Mouse (Mus musculus) layer of hippocampus, adult 9-11 months (tissue): Measurements from ENCODE around the gene Cpm.
"Not testable (repeated sequence)": the region's sequence is repeated elsewhere in the genome, so short reads cannot be mapped to it uniquely, and the experiment has no call there.

Experiments used
- DNase-seq: peaks from one replicate; pipeline ENCODE4 v3.0.0; 2022

Gene Cpm

GRCm38 (mm10) chr10:117707114-117707838 lies 78.0 kb downstream of the Cpm start:
- no peak for DNase-seq

- no peak for DNase-seq
These were observed 79.1 kb downstream of the Cpm start for GRCm38 (mm10) chr10:117708376-117708775.

DNA sequence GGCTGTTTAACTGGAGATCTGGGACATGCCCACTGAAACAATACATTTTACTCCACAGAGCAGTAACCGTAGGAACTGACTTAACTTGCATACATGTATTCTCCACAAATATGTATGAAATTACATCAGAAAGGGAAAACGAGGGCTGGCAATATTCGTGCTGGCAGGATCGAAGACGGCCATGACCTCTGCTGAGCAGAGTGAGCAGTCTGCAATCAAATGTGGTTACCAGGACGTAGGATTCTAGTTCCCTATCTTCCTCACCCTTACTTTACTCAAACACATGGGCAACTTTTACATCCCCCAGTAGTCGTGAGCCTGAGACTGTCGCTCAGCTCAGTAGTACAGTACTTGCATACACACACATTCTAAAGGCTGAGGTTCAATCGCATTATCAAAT lies 79.6 kb downstream of the Cpm start:
- DNase-seq: no peak

DNA sequence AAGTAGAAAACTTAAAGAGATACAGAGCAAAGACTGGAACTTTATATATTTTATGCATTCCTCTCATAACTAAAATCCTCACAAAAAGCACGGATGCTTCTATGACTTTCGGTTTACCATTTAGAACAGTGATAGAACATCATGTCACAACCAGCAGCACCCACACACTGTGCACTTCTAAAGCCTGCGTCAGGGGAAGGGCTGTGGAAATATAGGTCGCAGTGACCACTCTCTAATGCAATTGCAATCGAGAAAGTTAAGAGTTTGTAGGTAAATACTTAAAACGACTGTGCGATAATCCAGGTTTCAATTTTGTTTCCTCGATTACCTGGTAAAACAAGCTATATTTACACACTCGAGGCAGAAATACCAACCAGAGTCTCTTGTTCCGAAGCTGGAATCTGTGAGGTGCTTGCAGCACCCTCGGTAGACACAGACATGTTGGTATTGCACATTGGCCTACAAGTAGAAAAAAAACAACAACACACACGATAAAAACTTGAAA lies 80.1 kb downstream of the Cpm start:
- DNase-seq: no peak

- peak; percentile 79 for DNase-seq
These were observed 80.8 kb downstream of the Cpm start for GRCm38 (mm10) chr10:117709930-117710603.

DNA sequence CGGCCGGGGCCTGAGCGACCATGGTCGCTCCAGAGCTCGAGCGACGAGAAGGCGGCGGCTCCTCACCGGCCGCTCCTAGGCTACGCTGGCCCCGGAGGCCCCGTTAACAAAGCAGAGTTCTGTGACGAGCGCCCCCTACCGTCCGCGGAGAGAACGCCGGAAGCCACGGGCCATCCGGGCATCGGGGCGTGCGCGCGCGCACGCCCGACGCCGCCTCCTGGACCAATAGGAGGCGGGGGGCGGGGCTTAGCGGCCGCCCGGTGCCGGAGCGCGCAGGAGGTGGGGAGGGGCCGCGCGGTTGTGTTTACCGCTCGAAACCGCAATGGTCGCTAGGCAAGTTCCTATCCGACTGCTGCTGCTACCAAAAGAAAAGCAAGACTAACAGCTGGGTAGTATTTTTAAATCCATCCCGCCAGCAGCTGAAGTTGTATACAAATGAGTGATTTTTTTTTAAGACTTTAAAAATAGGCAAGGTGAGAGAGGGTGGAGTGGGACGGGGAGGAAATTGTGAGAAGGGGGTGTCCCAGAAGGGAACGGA lies 81.4 kb downstream of the Cpm start, which contains the start of gene Mdm2:
TSS of gene Mdm2 (minus strand) at position 155 of the 538 bp plus-strand sequence.
- DNase-seq: peak; percentile 94

GRCm38 (mm10) chr10:117711408-117711807 lies 82.1 kb downstream of the Cpm start:
- DNase-seq: no peak

- DNase-seq: no peak
These were observed 83.0 kb downstream of the Cpm start for GRCm38 (mm10) chr10:117712191-117712754.

DNA sequence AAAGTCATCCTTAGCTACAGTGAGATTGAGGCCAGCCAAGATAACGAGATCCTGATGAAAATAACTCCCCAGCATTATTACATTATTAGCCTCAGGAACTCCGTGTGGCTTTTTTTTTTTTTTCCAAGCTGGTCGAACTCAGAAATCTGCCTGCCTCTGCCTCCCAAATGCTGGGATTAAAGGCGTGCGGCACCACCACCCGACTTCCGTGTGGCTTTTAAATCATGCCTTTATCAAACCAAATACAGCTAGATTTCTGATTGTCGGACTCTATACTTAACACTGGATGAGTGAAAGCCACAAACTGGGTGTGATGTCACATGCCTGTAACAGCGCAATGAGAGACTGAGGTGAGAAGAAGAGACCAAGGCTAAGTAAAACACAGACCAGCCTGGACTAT lies 83.6 kb downstream of the Cpm start:
- no peak for DNase-seq

DNA sequence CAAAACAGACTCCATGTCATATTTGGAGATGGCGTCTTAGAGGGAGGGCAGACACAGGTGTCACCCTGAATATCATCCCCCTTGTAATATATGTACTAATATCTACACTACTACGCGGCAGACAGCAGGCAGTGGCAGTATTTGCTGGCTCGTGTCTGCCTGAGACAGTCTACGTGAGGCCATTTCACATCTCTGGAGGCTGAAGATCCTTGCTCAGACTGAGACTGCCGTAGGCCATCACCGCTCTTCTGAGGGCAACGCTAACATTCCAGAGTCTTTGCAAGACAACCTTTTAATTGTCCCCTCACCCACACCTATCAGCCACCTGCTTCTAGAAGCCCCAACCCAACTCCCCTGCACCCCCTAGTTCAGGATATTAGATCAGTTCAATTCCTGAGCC lies 84.2 kb downstream of the Cpm start:
- no peak for DNase-seq

GRCm38 (mm10) chr10:117714048-117714545 lies 84.8 kb downstream of the Cpm start:
- DNase-seq: no peak

DNA sequence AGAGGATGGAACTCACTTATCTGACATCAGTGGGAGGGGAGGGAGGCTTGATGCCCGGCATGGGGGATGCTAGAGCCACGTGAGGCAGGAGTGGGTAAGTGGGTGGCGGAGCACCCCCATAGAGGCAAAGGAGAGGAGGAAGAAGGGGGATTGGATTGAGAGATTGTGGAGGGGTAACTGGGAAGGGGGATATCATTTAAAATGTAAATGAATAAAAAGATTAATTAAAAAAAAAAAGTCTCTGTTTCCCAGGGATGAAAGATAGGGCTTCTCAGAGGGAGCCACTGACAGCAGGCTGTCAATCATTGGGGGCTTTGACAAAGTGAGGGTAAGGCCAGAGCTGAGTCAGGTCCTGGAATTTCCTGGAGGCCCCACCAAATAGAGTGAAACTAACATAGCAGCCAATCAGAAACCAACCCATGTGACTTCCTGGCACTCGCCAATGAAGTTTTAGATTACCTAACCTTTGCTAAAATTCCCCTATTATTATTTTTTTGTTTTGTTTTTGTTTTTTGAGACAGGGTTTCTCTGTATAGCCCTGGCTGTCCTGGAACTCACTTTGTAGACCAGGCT lies 85.7 kb downstream of the Cpm start:
- no peak for DNase-seq

GRCm38 (mm10) chr10:117715654-117716053 lies 86.4 kb downstream of the Cpm start:
- not testable (repeated sequence) for DNase-seq

GRCm38 (mm10) chr10:117716686-117717085 lies 87.4 kb downstream of the Cpm start:
- DNase-seq: no peak

DNA sequence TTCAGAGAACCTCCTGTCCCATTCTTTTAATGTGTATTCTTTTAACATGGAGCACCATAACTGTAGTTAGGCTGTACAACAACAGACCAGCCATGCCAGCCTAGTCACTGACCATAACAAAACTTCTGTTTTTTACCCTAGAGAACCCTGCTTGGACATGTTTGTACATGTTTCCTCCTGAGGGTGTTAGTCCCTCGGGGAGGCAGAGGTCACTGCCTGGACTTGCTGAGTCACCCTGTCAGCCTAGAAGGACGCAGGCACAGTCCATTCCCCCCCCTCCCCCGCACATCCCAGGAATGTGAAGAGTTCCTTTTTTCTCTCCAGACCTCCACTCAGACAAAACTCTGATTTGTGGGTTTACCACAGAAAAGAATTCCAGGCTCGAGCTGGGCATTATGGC lies 88.3 kb downstream of the Cpm start:
- no peak for DNase-seq

GRCm38 (mm10) chr10:117718161-117719119 lies 89.1 kb downstream of the Cpm start:
- peak; percentile 30 for DNase-seq

DNA sequence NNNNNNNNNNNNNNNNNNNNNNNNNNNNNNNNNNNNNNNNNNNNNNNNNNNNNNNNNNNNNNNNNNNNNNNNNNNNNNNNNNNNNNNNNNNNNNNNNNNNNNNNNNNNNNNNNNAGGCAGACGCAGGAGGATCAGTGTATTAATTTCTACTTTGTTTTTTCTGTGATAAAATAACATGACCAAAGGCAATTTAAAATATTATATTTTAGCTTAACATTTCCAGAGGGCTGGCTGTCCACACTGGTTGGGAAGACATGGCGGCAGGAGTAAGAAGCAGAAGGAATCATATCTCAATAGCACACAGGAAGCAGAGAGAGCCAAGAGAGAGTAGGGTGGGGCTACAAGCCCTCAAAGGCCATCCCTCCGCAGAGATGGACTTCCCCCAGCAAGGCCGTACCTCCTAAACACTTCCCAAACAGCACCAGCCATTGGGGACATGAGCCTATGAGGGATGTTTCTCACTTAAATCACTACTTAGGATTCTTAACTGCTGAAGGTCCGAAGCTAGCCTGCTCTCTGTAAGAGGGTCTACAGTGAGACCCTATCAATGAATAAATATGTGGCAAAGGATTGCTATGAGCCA lies 94.9 kb downstream of the Cpm start:
- no peak for DNase-seq

- no peak for DNase-seq
These were observed 95.6 kb downstream of the Cpm start for GRCm38 (mm10) chr10:117724804-117725361.

DNA sequence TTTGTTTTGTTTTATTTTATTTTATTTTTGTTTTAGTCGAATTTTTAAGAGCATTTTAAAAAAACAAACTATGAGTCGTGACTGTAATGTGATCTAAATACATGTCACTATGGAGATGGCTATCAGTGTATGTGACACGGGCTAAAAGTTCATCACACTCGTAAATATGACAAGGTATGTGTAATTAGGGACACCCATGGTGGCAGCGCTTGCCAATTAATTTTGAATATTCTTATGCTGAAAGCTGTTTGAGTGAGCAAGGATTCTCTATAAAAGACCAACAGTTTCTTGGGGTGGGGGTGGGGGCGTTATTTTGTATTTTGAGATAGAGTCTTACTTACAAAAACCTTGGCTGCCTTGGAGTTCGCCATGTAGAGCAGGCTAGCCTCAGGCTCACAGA lies 96.4 kb downstream of the Cpm start:
- no peak for DNase-seq

DNA sequence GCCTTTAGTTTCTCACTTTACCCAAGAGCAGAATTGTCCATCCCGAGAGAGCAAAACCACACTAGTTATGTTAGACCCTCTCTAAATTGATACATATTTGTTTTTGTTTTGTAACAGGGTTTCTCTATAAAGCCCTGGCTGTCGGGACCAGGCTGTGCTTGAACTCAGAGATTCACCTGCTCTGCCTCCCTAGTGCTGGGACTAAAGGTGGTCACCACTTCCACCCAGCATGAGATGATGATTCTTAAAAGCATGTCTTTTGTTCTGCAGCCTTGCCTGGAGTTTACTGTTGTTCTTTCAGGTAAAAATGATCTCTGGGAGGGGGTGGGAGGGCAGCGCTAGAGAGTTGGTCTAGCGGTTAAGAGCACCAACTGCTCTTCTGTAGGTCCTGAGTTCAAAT lies 97.0 kb downstream of the Cpm start:
- no peak for DNase-seq

GRCm38 (mm10) chr10:117726888-117727385 lies 97.6 kb downstream of the Cpm start:
- DNase-seq: no peak
